Mouse (Mus musculus) embryo, embryonic 11.5 days (tissue): Measurements from ENCODE around the gene Rcsd1.
"Not testable (repeated sequence)": the region's sequence is repeated elsewhere in the genome, so short reads cannot be mapped to it uniquely, and the experiment has no call there.

ENCODE experiments used
- DNase-seq: peaks from one replicate; pipeline ENCODE4 v3.0.0-alpha.2; 2012; ENCODE audit warnings: low read depth, low spot score

The Rcsd1 gene

DNA sequence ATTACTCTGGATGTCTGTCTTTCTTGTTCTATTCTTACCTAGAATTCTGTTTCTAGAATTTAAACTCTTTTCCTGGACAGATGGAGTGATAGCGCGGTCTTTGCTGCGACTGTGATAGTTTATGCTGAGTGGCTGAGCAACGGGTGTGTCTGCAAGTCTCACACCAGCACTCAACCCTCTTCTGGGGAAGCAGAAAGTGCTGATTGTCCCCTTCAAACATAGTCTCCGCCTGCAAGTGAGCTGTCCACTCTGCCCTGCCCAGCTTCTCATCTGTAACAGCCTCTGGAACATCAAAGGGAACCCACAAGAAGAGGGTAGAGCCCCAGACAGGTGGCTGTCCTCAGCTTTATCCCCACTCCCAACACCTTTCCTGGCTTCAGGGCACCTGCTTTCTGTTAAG is 19.7 kb downstream of the Rcsd1 start:
- DNase-seq: no peak

DNA sequence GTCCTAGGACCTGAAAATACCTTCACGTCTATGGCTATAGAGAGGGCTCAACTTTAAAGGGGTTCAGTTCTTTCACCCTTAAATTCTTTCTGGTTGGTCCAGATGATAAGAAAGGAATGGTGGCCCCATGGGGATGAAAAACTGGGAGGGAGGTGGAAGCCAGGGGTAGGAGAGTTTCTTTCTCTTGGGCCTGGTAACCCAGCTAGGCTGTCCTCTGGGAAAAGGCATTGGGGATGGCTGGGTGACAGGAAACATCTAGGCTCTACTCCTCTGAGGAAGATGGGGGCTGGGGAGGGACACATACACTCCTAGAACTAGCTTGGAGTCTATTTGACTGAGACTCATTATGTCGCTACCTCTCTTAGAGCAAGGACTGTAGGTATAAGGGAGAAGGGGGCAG is 21.7 kb downstream of the Rcsd1 start:
- DNase-seq: no peak

DNA sequence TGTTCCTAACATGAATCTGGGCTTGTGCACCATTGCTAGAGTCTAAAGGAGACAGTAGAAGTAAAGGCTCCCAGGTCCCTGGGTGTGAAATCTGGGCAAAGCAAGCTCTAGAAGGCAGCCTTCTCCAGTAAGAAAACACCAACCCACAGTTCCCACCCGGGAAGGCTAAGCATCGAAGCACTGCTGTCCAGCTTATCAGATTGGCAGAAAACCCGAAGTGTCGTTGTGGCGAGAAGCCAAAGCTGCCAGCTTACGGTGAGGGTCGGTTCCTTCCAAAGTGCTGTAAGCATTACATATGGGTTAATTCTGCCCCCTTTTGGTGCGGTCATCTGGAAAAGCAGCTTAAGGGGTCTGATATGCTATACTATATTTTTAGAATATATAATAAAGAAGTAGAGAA is 22.6 kb downstream of the Rcsd1 start:
- no peak for DNase-seq

DNA sequence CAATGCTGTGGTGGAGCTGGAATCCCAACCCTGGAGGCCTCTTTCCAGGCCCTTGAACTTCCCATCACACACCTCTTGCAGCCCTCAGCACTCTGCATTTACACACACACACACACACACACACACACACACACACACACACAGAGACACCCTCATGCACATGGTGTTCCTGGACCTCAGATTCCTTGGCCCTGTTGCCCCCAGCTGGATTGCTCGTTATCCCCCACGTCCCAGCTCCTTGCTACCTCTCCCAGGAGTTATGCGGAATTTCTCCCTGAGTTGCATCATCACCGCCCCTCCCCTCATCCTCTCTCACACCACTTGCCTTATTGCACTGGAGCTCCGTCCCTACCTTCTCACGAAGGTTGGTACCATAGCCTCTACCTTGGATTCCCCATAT is 23.2 kb downstream of the Rcsd1 start:
- no peak for DNase-seq

- DNase-seq: no peak
Observed at GRCm38 (mm10) chr1:165684261-165685203, 25.0 kb downstream of the Rcsd1 start.

DNA sequence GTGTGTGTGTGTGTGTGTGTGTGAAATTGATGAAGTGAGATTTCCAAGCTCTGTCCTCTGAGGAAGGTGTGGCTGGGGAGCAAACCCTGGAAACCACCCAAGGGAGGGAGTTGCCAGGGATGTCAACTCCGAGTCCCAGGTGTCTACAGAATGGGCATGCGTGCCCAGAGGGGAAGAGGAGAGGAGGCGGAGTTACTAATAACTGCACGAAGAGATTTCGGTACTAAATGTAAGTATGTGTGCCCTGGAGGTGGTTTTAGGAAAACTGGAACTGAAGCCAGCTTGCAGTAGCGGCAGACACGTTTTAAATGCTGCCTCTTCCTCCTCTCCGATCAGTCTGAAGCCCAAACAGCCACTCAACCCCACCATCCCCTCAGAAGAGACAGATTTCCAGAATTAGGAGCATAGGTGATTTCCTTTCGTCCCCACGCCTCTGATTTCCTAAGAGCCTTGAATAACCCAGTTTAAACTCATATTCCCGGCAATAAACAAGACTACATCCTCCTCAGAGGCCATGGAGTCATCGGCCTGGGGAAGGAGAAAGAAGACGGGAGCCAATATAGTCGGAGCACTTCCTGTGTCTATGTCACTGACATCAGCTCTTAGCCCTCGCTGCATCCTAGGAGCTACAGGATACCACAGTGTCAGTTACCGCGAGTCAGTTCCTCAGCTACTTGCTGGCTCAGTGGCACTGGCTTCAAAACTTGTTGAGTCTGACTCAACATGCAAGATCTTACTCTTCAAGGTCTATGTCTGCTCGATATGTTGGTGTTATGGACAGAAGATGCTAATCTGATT is 27.3 kb downstream of the Rcsd1 start:
- no peak for DNase-seq

DNA sequence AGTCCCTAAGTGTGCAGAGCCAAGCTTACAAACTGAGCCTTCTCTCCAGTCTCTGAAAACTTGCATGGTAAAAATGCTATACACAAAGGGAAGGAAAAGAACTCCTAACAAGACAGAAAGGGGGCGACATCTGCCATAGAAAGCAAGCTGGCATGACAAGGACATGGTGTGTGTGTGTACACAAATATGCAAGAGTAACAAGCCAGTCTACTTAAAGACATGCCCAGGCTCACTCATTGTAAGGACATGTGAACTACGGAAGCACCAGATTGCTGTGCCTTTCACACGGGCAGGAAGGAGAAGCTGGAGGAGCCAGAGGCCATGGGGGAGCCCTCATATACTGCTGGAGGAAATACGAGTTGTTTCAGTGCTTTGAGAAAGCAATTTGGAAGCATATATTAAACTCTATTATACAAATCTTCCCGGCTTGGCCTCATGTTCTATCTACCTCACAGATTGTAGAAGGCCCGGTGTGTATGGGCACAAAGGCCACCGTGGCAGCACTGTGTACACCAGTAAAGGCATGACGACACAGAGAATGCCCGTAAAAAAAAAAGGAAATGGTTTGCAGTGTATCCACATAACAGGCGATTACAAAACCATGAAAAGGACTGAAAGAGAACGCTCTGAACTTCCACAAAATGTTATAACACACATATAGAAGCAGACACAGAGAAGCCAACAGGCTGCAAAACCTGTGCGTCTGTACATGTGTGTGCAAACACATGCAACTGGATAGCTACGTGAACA is 28.3 kb downstream of the Rcsd1 start:
- DNase-seq: no peak

- DNase-seq: not testable (repeated sequence)
Observed at GRCm38 (mm10) chr1:165680086-165680485, 29.5 kb downstream of the Rcsd1 start.

DNA sequence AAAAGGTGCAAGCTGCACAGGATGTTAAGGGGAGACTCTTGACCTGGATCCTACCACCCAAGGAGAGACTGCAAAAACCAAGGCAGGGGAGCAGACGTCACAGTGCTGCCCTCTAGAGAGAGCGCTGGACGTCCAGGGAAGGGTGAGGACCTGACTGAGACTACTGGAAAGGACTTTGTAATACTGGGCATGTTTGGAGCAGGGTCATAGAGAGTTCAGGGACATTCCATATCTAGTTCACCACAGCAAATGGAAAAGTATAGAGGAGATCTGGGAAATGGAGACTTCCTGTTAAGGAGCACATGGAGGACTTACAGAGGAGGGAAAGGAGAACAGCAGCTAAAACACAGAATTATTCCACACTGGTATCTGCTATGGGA is 29.9 kb downstream of the Rcsd1 start:
- DNase-seq: no peak

DNA sequence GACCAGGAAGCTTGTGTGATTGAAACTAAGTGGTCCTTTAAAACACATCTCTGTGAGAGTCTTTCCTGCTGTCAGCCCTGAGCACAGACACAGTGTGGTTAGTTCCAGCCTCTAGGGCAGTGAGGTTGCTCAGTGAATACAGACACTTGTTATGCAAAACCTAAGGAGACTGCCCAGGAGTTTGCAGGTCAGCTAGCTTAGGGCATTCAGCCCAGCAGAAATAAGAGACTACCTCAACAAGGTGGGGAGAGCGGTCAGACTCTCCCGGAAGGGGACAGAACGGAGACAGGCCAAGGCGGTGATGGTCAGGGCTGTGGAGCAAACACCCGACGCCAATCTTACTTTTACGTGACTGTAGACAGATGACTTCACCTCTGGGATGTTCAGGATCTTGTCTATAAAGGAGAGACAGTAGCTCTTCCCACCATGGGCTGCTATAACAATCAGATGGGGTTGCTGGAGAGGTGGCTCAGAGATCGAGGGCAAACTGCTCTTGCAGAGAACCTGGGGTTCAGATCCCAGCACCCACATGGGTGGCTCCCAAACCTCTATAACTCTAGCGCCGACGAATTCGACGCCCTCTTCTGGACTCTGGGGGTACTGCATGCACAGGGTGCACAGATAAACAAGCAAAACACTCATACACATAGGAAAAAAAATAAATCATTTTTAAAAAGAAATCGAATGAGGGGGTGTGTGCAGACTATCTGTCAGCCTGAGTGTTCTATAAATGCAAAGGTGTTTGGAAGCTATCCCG is 30.5 kb downstream of the Rcsd1 start:
- DNase-seq: no peak

DNA sequence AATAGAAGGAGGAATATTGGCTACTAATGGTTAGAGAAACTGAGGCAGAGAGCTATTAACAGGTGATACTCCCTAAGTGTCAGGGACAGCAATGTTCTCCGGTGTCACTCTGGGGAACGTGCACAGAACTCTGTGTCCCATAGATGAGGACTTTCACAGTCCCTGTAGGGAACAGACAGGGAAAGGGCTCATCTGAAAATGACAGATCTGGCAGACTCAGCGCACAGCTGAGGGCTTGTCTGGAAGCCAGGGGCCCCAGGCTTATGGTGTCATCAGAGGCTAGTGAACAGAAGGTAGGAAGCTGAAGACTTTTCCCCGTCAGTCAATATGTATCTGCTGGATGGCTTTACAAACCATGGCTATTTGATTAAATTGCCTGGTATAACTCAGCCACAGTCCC is 32.0 kb downstream of the Rcsd1 start:
- DNase-seq: no peak

DNA sequence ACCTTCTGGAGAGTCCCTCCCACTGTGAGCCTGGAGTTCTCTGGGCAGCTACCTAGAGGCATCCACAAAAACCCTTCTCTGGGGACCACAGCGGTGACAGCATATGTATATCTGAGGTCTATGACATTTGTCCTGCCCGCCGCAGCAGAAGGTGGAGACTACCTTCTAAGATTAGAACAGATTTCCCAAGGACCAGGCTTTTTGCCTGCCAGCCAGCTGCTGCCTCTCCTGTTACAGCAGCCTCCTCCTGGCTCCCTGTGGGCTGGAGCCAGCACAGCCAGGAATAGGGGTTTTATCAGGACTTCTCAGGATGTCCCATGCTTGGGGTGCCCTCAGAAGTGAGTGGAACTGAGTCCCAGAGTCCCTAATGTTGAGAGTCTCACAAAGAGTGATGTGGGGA is 32.6 kb downstream of the Rcsd1 start:
- no peak for DNase-seq

GRCm38 (mm10) chr1:165675167-165675566 is 34.4 kb downstream of the Rcsd1 start:
- no peak for DNase-seq

DNA sequence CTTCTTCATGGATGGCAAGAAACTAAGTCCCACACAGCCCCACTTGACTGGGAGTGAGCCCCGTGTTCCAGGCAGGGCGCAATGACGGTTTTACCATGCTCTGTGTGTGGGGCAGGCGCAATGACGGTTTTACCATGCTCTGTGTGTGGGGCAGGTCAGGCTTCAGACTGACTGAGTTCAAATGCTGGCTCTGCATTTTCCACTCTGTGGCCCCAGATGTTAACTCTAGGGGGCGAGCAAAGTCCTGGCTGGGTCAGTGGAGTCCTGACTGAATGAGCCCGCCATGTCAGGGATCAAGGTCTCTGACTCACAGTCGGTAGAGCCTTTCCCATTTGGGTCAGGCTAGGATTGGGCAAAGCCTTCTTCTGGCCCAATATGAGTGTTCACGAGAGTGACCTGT is 37.2 kb downstream of the Rcsd1 start:
- DNase-seq: no peak

DNA sequence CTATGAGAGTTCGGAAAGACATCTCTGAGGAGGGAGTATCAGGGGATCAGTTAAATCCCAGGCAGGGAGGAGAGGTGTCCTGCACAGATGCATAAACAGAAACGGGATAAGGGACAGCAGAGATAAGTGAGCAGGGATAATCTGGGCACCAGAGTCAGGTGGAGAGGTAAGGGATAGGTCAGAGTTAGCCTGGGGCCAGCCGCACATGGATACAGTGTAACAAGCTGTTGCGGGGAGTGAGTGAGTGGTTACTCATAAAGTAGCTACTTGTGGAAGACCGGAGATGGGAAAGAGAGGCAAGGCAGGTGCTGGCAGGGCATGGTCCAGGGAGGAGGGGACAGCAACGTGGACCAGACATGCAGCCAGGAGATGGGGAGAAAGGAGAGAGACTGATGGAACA is 39.5 kb downstream of the Rcsd1 start:
- no peak for DNase-seq

DNA sequence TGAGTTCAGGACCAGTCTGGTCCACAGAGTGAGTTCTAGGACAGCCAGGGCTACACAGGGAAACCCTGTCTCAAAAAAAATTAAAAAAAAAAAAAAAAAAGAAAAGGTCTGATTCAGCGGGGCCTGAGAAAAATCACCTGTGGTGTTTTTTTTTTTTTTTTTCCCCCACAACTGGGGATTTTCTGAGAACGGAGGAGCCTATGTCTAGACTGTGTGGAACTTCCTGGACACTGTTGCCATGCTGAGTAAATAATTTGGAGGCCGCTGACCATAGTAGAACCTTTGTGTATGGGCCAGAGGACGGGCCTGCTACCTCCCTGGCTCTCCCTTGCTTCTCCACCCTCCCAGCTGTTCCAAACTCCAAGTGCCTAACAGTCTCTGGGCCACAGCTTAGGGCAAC is 40.7 kb downstream of the Rcsd1 start:
- no peak for DNase-seq

- no peak for DNase-seq
Observed at GRCm38 (mm10) chr1:165667380-165667779, 42.2 kb downstream of the Rcsd1 start.

DNA sequence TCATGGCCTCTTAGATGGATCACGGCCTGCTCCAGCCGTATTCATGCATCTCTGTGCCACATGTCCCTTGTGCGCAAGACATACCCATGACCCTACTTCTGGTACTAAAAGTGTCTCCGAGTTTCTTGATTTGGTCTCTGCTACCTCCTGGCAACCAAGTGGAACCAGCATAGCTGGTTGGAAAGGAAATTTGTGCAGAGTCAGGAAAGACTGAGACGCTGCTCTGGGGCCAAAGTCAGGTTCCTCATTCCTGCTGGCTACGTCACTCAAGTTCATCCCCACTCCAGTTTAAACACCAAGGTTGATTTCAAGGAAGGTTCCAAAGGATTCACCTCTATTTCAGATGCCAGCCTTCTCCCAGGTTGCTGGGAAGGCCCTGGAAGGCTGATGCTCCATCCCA is 42.6 kb downstream of the Rcsd1 start:
- DNase-seq: no peak

GRCm38 (mm10) chr1:165665758-165666157 is 43.8 kb downstream of the Rcsd1 start:
- no peak for DNase-seq

GRCm38 (mm10) chr1:165663277-165663676 is 46.3 kb downstream of the Rcsd1 start:
- no peak for DNase-seq

- DNase-seq: no peak
Observed at GRCm38 (mm10) chr1:165662426-165663192, 46.9 kb downstream of the Rcsd1 start.
